Mouse (Mus musculus) monocyte, adult 5-6 weeks (primary cell): ENCODE results near the gene Zbtb6. TPM values are rescaled to one million over a fixed set of nuclear protein-coding genes. Genes with fewer than 3 reads are reported as not detected.

Source experiments
- ATAC-seq: fragments of 153-309, 156-312 bp; replicated peaks from 2 replicates; pipeline ENCODE4 v1.8.0; 2017; ENCODE audit warnings: mild to moderate bottlenecking; ENCODE audit not compliant: low TSS enrichment, insufficient number of reproducible peaks, severe bottlenecking, poor library complexity, low FRiP score
- total RNA-seq: library from RNA; stranded (forward); fragments of 200-1000, 200-491, 200-594 nt; gene quantifications from 3 replicates; pipeline ENCODE4 v1.2.3, GENCODE M21; 2017

Gene Zbtb6
- total RNA-seq, 1 experiment from 2014 or later: 36.5 TPM

DNA sequence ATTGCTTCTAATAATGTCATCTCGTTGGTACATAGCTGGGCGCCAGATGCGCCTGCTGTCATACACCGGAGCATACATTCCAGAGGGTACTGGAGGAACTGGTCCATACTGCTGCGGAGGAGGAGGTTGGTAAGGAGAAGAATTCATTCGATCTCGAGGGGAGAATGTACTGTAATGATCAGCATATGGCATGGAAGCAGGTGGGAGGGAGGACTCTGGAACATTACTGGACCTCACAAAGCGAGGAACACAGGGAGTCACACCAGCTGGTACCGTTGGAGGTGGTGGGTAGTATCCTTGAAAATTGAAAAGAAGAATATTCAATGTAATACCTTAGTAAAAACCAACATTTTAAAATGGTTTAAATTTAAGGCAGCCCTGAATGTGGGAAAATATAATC lies 60.0 kb downstream of the Zbtb6 start:
- ATAC-seq: 0 out of 2 replicates have a peak, but pooled peaks have one; percentile 13

DNA sequence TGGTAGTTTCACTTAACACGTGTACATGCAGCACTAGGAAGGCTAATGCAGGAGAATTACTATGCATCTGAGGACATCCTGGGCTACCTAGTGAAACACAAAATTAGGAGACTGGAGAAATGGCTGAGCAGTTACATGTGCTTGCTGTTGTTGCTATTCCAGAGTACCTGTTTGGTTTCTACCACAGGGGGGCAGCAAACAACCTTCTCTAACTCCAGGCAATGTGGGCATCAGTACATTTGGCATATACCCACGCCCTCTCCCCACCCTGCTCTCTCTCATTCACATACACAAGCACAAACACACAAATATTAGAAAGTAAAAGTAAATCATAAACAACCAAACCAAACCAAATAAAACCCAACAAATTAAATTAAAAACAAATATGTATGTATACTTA lies 62.8 kb downstream of the Zbtb6 start:
- peak; percentile 73 for ATAC-seq

DNA sequence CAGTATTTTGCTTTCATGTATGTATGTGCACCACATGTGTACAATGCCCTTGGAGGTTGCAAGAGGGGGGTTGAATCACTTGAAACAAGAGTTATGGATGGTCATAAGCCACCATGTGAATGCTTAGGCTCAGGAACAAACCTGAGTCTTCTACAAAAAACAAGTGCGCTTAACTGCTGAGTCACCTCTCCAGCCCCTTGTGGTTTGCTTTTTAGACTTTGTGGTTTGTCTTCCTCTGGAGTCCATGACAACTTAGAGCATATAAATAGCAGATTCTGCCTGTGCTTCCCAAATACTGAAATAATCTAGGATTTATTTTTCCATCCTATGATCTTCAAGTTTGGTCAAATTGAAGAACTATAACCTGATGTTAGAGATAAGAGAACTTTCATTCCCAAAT lies 67.0 kb downstream of the Zbtb6 start:
- ATAC-seq: no peak

Other genes starting within 250 kb of the Zbtb6 start
- not detected in 3 replicates for gene Olfr366, start 231.6 kb downstream of the Zbtb6 start, total RNA-seq
- gene Olfr368, start 116.7 kb downstream of the Zbtb6 start, total RNA-seq: not detected in 3 replicates
- 71.6 to 76.0 TPM (median 75.3 TPM) in 3 replicates for gene Pdcl, start 83.8 kb downstream of the Zbtb6 start, total RNA-seq
- gene Rc3h2, start 20.3 kb downstream of the Zbtb6 start, total RNA-seq: 48.1 to 72.0 TPM (median 49.0 TPM) in 3 replicates
- gene Zbtb26, start within 50 bp of the Zbtb6 start, total RNA-seq: 10.5 to 20.5 TPM (median 13.9 TPM) in 3 replicates
- 36.5 to 57.2 TPM (median 42.7 TPM) in 3 replicates for gene Rabgap1, start 108 bp upstream of the Zbtb6 start, total RNA-seq
- 0.67 to 3.7 TPM (median 1.1 TPM) in 3 replicates for gene Gpr21, start 73.2 kb upstream of the Zbtb6 start, total RNA-seq